Mouse (Mus musculus): ENCODE measurements around the gene Tnrc6c. TPM values are rescaled to one million over a fixed set of nuclear protein-coding genes. Genes with fewer than 3 reads are reported as not detected.

Tnrc6c gene
- total and polyA plus RNA-seq, 2 experiments: 5.7 to 6.3 TPM

GRCm38 (mm10) chr11:117688603-117689002 lies 34.5 kb downstream of the Tnrc6c start:
- no peaks in the 10 kb centered on the region for H3K36me3 ChIP-seq (ENCODE audit: control insufficient read depth, insufficient read depth, low read length)
- H3K4me1 ChIP-seq (ENCODE audit: control insufficient read depth, insufficient read depth, low read length): peaks cover 17% of the 10 kb centered on the region
- peaks cover 33% of the 10 kb centered on the region for H3K79me2 ChIP-seq (ENCODE audit: control insufficient read depth, insufficient read depth, low read length)
- no peaks in the 10 kb centered on the region for H3K27me3 ChIP-seq (ENCODE audit: control insufficient read depth, insufficient read depth, low read length)
- DNase-seq (ENCODE audit: extremely low read depth, low read depth, low spot score): no peak
- H3K27ac ChIP-seq (replicated peaks; ENCODE audit: insufficient read depth, low read depth, low read length): no peak overlapping the region
- H3K9ac ChIP-seq (ENCODE audit: low read depth, low read length): no peak overlapping the region
- WGBS: 94% methylated on average over 2 of the region's 2 CpGs
- no peak for TF ChIP-seq CTCF (IDR thresholded peaks at IDR 0.05; ENCODE audit: low read depth, low read length)
- TF ChIP-seq POLR2A (IDR thresholded peaks at IDR 0.05; ENCODE audit: extremely low read depth, insufficient read depth, low read length): no peak
- H3K4me3 ChIP-seq (ENCODE audit: insufficient read depth, low read depth, low read length): no peak overlapping the region

DNA sequence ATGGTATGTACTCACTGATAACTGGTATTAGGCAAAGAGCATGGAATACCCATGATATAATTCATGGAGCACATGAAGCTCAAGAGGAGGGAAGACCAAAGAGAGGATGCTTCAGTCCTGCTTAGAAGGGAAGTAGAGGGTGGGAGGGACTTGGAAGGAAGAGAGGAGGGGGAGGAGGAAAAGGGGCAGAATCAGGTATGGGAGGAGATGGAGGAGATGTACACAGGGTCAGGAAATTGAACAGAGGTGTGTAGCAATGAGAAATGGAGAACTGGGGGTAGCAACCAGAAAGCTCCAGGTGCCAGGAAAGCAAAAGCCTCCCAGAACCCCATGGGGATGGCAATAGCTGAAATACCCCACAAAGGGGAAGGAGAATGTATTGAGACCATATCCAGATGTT lies 37.2 kb downstream of the Tnrc6c start:
- Histone ChIP-seq H3K27me3 (ENCODE audit: control insufficient read depth, insufficient read depth, low read length) (no peaks in the 10 kb centered on the region), H3K4me1 (ENCODE audit: control insufficient read depth, insufficient read depth, low read length) (peaks cover under 1% of the 10 kb centered on the region), H3K27ac (replicated peaks; ENCODE audit: insufficient read depth, low read depth, low read length) (no peak overlapping the region), H3K36me3 (ENCODE audit: control insufficient read depth, insufficient read depth, low read length) (no peaks in the 10 kb centered on the region), H3K79me2 (ENCODE audit: control insufficient read depth, insufficient read depth, low read length) (peaks cover 40% of the 10 kb centered on the region), H3K9ac (ENCODE audit: low read depth, low read length) (no peak overlapping the region), H3K4me3 (ENCODE audit: insufficient read depth, low read depth, low read length) (no peak overlapping the region)
- DNase-seq (ENCODE audit: extremely low read depth, low read depth, low spot score): no peak
- TF ChIP-seq POLR2A (IDR thresholded peaks at IDR 0.05; ENCODE audit: extremely low read depth, insufficient read depth, low read length): no peak
- no peak for TF ChIP-seq CTCF (IDR thresholded peaks at IDR 0.05; ENCODE audit: low read depth, low read length)

GRCm38 (mm10) chr11:117694050-117694449 lies 40.0 kb downstream of the Tnrc6c start:
- no peaks in the 10 kb centered on the region for H3K27me3 ChIP-seq (ENCODE audit: control insufficient read depth, insufficient read depth, low read length)
- H3K4me1 ChIP-seq (ENCODE audit: control insufficient read depth, insufficient read depth, low read length): no peaks in the 10 kb centered on the region; the same call in 1 of the 2 replicates
- DNase-seq (ENCODE audit: extremely low read depth, low read depth, low spot score): no peak
- 91% methylated on average over 5 of the region's 5 CpGs for WGBS
- peaks cover 29% of the 10 kb centered on the region for H3K79me2 ChIP-seq (ENCODE audit: control insufficient read depth, insufficient read depth, low read length)
- no peak overlapping the region for H3K27ac ChIP-seq (replicated peaks; ENCODE audit: insufficient read depth, low read depth, low read length)
- no peak for TF ChIP-seq CTCF (IDR thresholded peaks at IDR 0.05; ENCODE audit: low read depth, low read length)
- TF ChIP-seq POLR2A (IDR thresholded peaks at IDR 0.05; ENCODE audit: extremely low read depth, insufficient read depth, low read length): no peak
- no peaks in the 10 kb centered on the region for H3K36me3 ChIP-seq (ENCODE audit: control insufficient read depth, insufficient read depth, low read length)
- no peak overlapping the region for H3K4me3 ChIP-seq (ENCODE audit: insufficient read depth, low read depth, low read length)
- H3K9ac ChIP-seq (ENCODE audit: low read depth, low read length): no peak overlapping the region

DNA sequence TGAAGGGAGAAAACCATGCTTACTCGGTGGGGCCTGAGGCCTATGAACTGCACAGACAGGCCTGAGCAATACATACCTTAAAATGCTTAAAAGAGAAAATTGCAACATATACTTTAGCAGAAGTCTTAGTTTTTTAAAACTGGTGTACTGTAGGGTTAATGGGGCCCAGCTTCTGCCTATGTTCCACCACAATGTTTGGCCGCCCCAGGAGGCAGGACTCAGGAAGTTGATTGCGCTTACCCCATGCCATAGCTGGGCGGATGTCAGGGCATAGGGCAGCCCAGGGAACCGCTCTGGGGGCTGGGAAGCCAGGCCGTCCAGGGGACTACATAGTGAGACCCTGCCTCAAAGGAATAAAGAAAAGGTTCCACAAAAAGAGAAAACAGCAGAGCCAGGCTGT lies 42.5 kb downstream of the Tnrc6c start:
- Histone ChIP-seq H3K79me2 (ENCODE audit: control insufficient read depth, insufficient read depth, low read length) (peaks cover 24% of the 10 kb centered on the region), H3K27ac (replicated peaks; ENCODE audit: insufficient read depth, low read depth, low read length) (no peak overlapping the region), H3K4me3 (ENCODE audit: insufficient read depth, low read depth, low read length) (no peak overlapping the region), H3K27me3 (ENCODE audit: control insufficient read depth, insufficient read depth, low read length) (no peaks in the 10 kb centered on the region), H3K36me3 (ENCODE audit: control insufficient read depth, insufficient read depth, low read length) (no peaks in the 10 kb centered on the region), H3K9ac (ENCODE audit: low read depth, low read length) (no peak overlapping the region), H3K4me1 (ENCODE audit: control insufficient read depth, insufficient read depth, low read length) (no peaks in the 10 kb centered on the region; the same call in 1 of the 2 replicates)
- no peak for DNase-seq (ENCODE audit: extremely low read depth, low read depth, low spot score)
- 46% methylated on average over 6 of the region's 6 CpGs for WGBS
- TF ChIP-seq POLR2A (IDR thresholded peaks at IDR 0.05; ENCODE audit: extremely low read depth, insufficient read depth, low read length): no peak
- TF ChIP-seq CTCF (IDR thresholded peaks at IDR 0.05; ENCODE audit: low read depth, low read length): no peak

DNA sequence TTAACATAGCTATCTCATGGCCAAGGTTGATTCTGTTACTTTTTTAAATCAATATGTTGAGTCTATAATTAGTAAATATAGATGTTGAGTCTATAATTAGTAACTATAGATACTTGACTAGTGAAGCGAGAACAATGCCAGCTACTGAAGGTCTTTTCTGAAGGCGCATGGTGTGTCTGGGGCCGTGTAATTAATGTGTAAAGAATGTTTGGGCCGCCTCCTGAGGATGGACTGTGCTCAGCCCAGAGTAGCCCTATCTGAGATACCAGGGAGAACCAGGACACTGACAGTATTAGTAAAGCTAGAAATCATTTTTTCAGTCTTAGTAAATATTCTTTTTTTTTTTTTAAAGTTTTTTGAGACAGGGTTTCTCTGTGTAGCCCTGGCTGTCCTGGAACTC lies 46.8 kb downstream of the Tnrc6c start:
- 85% methylated on average over 4 of the region's 4 CpGs for WGBS
- Histone ChIP-seq H3K9ac (ENCODE audit: low read depth, low read length) (no peak overlapping the region), H3K4me1 (ENCODE audit: control insufficient read depth, insufficient read depth, low read length) (no peaks in the 10 kb centered on the region), H3K36me3 (ENCODE audit: control insufficient read depth, insufficient read depth, low read length) (peaks cover 4% of the 10 kb centered on the region), H3K27me3 (ENCODE audit: control insufficient read depth, insufficient read depth, low read length) (no peaks in the 10 kb centered on the region), H3K4me3 (ENCODE audit: insufficient read depth, low read depth, low read length) (no peak overlapping the region), H3K79me2 (ENCODE audit: control insufficient read depth, insufficient read depth, low read length) (peaks cover 11% of the 10 kb centered on the region; the same call in 1 of the 2 replicates), H3K27ac (replicated peaks; ENCODE audit: insufficient read depth, low read depth, low read length) (no peak overlapping the region)
- no peak for DNase-seq (ENCODE audit: extremely low read depth, low read depth, low spot score)
- no peak for TF ChIP-seq POLR2A (IDR thresholded peaks at IDR 0.05; ENCODE audit: extremely low read depth, insufficient read depth, low read length)
- no peak for TF ChIP-seq CTCF (IDR thresholded peaks at IDR 0.05; ENCODE audit: low read depth, low read length)

GRCm38 (mm10) chr11:117706267-117706666 lies 52.2 kb downstream of the Tnrc6c start:
- Histone ChIP-seq H3K27me3 (ENCODE audit: control insufficient read depth, insufficient read depth, low read length) (no peaks in the 10 kb centered on the region), H3K4me1 (ENCODE audit: control insufficient read depth, insufficient read depth, low read length) (peaks cover 2% of the 10 kb centered on the region; the same call in 1 of the 2 replicates), H3K79me2 (ENCODE audit: control insufficient read depth, insufficient read depth, low read length) (0 out of 2 replicates have a peak, but pooled peaks cover 4% of the 10 kb centered on the region), H3K36me3 (ENCODE audit: control insufficient read depth, insufficient read depth, low read length) (peaks cover 4% of the 10 kb centered on the region), H3K27ac (replicated peaks; ENCODE audit: insufficient read depth, low read depth, low read length) (no peak overlapping the region), H3K9ac (ENCODE audit: low read depth, low read length) (no peak overlapping the region), H3K4me3 (ENCODE audit: insufficient read depth, low read depth, low read length) (no peak overlapping the region)
- no peak for TF ChIP-seq POLR2A (IDR thresholded peaks at IDR 0.05; ENCODE audit: extremely low read depth, insufficient read depth, low read length)
- no peak for TF ChIP-seq CTCF (IDR thresholded peaks at IDR 0.05; ENCODE audit: low read depth, low read length)
- no peak for DNase-seq (ENCODE audit: extremely low read depth, low read depth, low spot score)
- WGBS: 97% methylated on average over 2 of the region's 2 CpGs
